Mouse (Mus musculus): ENCODE data around the gene Zfp212. TPM values are rescaled to one million over a fixed set of nuclear protein-coding genes. Genes with fewer than 3 reads are reported as not detected.

The Zfp212 gene
- polyA plus RNA-seq, 1 experiment from 2014 or later: 16.1 TPM

DNA sequence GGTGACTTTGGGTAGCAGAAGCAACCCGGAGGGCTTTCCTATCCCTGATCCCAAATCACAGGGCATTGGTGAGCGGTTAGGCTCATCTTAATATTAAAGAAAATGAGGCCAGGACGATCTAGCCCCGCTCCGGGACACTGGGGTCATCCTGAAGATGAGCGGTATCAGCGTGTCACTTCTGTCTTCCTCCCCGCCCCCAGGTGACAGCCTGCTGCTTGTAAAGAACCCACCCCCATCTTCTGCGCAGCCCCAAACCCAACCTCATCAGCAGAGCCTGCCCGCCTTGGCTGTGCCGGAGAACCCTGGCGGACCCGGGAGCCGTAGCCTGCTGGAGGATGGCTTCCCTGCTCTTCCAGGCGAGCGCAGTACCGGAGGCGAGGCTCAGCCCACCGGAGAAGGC is 15.9 kb upstream of the Zfp212 start:
- Histone ChIP-seq H3K27me3 (replicated peaks) (0 out of 2 replicates have a peak, but pooled peaks cover 4% of the 10 kb centered on the region), H3K4me1 (0 out of 2 replicates have a peak, but pooled peaks cover 2% of the 10 kb centered on the region), H3K27ac (replicated peaks) (no peak overlapping the region), H3K4me3 (replicated peaks) (no peak overlapping the region), H3K9ac (replicated peaks) (no peak overlapping the region), H3K4me2 (no peak overlapping the region), H3K36me3 (peaks cover 80% of the 10 kb centered on the region), H3K9me3 (replicated peaks) (no peaks in the 10 kb centered on the region)
- 39% methylated on average over 19 of the region's 19 CpGs for WGBS
- ATAC-seq (ENCODE audit: low FRiP score): no peak

DNA sequence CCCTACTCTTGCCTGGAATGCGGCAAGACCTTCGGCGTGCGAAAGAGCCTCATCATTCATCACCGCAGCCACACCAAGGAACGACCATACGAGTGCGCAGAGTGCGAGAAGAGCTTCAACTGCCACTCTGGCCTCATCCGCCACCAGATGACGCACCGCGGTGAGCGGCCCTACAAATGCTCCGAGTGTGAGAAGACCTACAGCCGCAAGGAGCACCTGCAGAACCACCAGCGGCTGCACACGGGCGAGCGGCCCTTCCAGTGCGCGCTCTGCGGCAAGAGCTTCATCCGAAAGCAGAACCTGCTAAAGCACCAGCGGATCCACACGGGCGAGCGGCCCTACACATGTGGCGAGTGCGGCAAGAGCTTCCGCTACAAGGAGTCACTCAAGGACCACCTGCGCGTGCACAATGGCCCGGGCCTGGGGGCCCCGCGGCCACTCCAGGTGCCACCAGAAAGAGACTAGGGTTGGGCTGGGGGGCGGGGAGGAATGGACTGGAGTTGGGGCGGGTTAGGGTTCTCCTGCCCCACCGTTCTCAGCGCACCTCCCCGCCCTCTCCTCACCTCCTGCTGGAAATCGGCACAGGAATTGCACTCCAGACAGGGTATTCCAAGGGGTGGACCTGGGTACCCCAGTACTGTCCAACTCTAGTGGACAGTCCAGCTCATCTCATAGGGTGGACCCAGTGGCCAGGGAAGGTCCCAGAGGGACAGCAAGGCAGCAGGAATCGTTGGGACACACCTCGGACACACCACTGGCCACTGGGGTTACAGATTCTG is 15.2 kb upstream of the Zfp212 start:
- 54% methylated on average over 44 of the region's 44 CpGs for WGBS
- ATAC-seq (ENCODE audit: low FRiP score): peak; percentile 28
- 0 out of 2 replicates have a peak, but pooled peaks cover 4% of the 10 kb centered on the region for H3K27me3 ChIP-seq (replicated peaks)
- no peak overlapping the region for H3K27ac ChIP-seq (replicated peaks)
- 0 out of 2 replicates have a peak, but pooled peaks cover 2% of the 10 kb centered on the region for H3K4me1 ChIP-seq
- H3K9me3 ChIP-seq (replicated peaks): no peaks in the 10 kb centered on the region
- H3K4me3 ChIP-seq (replicated peaks): no peak overlapping the region
- no peak overlapping the region for H3K9ac ChIP-seq (replicated peaks)
- H3K36me3 ChIP-seq: peaks cover 73% of the 10 kb centered on the region
- H3K4me2 ChIP-seq: no peak overlapping the region

DNA sequence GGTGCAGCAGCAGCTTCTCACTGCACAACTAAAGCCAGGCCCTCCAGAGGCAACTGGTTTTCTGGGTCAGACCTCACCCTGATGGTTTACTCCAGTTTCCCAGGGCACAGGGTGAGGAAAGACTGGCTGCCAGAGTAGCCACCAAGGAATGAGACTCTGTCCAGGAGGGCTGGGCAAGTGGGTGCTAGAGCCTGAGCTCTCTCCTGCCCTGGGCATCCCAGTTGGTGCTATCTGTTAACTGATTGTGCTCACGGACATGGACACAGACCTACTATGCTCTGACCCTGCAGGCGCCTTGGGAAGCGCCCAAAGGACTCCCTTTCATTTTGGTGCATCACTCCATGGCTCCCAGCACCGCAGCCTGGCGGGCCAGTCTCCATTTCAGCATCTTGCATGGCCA is 13.9 kb upstream of the Zfp212 start:
- Histone ChIP-seq H3K9me3 (replicated peaks) (no peaks in the 10 kb centered on the region), H3K4me1 (0 out of 2 replicates have a peak, but pooled peaks cover 2% of the 10 kb centered on the region), H3K27ac (replicated peaks) (no peak overlapping the region), H3K4me3 (replicated peaks) (no peak overlapping the region), H3K4me2 (no peak overlapping the region), H3K36me3 (peaks cover 60% of the 10 kb centered on the region), H3K27me3 (replicated peaks) (0 out of 2 replicates have a peak, but pooled peaks cover 4% of the 10 kb centered on the region), H3K9ac (replicated peaks) (no peak overlapping the region)
- WGBS: 95% methylated on average over 5 of the region's 5 CpGs
- no peak for ATAC-seq (ENCODE audit: low FRiP score)

DNA sequence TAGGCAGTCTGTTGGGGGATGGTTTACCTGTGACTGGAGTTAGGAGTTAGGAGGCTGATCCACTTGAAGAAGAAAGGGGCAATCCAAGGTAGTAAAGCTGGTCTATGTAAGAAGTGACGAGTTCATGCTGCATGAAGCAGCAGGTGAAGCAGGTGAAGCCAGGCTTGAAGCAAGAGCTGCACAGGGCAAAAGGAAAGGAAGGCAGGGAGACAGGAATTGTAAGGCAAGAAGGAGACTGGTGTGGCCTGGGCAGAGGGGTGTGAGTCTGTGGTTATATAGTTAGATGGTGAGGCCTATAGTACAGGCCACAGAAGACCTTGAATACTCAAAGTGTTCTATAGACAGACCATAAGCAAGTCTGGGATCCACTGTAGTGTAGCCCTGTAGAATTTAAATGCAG is 11.3 kb upstream of the Zfp212 start:
- ATAC-seq (ENCODE audit: low FRiP score): no peak
- 86% methylated on average over 1 of the region's 1 CpGs for WGBS
- H3K36me3 ChIP-seq: peaks cover 36% of the 10 kb centered on the region

GRCm38 (mm10) chr6:47911650-47912049 is 8.6 kb upstream of the Zfp212 start:
- Histone ChIP-seq H3K4me1 (no peaks in the 10 kb centered on the region), H3K4me2 (no peak overlapping the region), H3K4me3 (replicated peaks) (no peak overlapping the region), H3K9me3 (replicated peaks) (no peaks in the 10 kb centered on the region), H3K9ac (replicated peaks) (no peak overlapping the region), H3K36me3 (peaks cover 10% of the 10 kb centered on the region), H3K27me3 (replicated peaks) (no peaks in the 10 kb centered on the region), H3K27ac (replicated peaks) (no peak overlapping the region)
- 56% methylated on average over 1 of the region's 1 CpGs for WGBS
- no peak for ATAC-seq (ENCODE audit: low FRiP score)

More for the DNA sequence above, 11.3 kb upstream of the Zfp212 start:
- H3K9ac ChIP-seq (replicated peaks): no peak overlapping the region
- no peak overlapping the region for H3K4me3 ChIP-seq (replicated peaks)
- no peaks in the 10 kb centered on the region for H3K9me3 ChIP-seq (replicated peaks)
- no peaks in the 10 kb centered on the region for H3K4me1 ChIP-seq
- no peak overlapping the region for H3K4me2 ChIP-seq
- no peaks in the 10 kb centered on the region for H3K27me3 ChIP-seq (replicated peaks)
- H3K27ac ChIP-seq (replicated peaks): no peak overlapping the region

GRCm38 (mm10) chr6:47912991-47913390 is 7.3 kb upstream of the Zfp212 start:
- no peak for ATAC-seq (ENCODE audit: low FRiP score)
- H3K4me2 ChIP-seq: no peak overlapping the region
- no peak overlapping the region for H3K27ac ChIP-seq (replicated peaks)
- no peaks in the 10 kb centered on the region for H3K36me3 ChIP-seq
- no peak overlapping the region for H3K4me3 ChIP-seq (replicated peaks)
- no peaks in the 10 kb centered on the region for H3K27me3 ChIP-seq (replicated peaks)
- no peaks in the 10 kb centered on the region for H3K9me3 ChIP-seq (replicated peaks)
- 62% methylated on average over 3 of the region's 3 CpGs for WGBS
- no peaks in the 10 kb centered on the region for H3K4me1 ChIP-seq
- no peak overlapping the region for H3K9ac ChIP-seq (replicated peaks)

GRCm38 (mm10) chr6:47917051-47917450 is 3.2 kb upstream of the Zfp212 start:
- WGBS: 89% methylated on average over 5 of the region's 5 CpGs
- Histone ChIP-seq H3K4me2 (no peak overlapping the region), H3K4me1 (peaks cover 12% of the 10 kb centered on the region), H3K9ac (replicated peaks) (no peak overlapping the region), H3K9me3 (replicated peaks) (no peaks in the 10 kb centered on the region), H3K27me3 (replicated peaks) (no peaks in the 10 kb centered on the region), H3K27ac (replicated peaks) (no peak overlapping the region), H3K4me3 (replicated peaks) (no peak overlapping the region), H3K36me3 (no peaks in the 10 kb centered on the region)
- ATAC-seq (ENCODE audit: low FRiP score): no peak

GRCm38 (mm10) chr6:47918768-47919274 is 1.5 kb upstream of the Zfp212 start:
- H3K36me3 ChIP-seq: no peaks in the 10 kb centered on the region
- H3K4me2 ChIP-seq: no peak overlapping the region
- H3K9me3 ChIP-seq (replicated peaks): no peaks in the 10 kb centered on the region
- H3K27me3 ChIP-seq (replicated peaks): no peaks in the 10 kb centered on the region
- H3K9ac ChIP-seq (replicated peaks): no peak overlapping the region
- 80% methylated on average over 3 of the region's 3 CpGs for WGBS
- no peak overlapping the region for H3K27ac ChIP-seq (replicated peaks)
- peaks cover 20% of the 10 kb centered on the region for H3K4me1 ChIP-seq
- H3K4me3 ChIP-seq (replicated peaks): no peak overlapping the region
- no peak for ATAC-seq (ENCODE audit: low FRiP score)

GRCm38 (mm10) chr6:47919646-47920446 is 430 bp upstream of the Zfp212 start:
- Histone ChIP-seq H3K9me3 (replicated peaks) (no peaks in the 10 kb centered on the region), H3K4me3 (replicated peaks) (peak overlapping the region; percentile 97), H3K27me3 (replicated peaks) (no peaks in the 10 kb centered on the region), H3K36me3 (no peaks in the 10 kb centered on the region), H3K27ac (replicated peaks) (peak overlapping the region; percentile 97), H3K4me2 (peak overlapping the region; percentile 79), H3K9ac (replicated peaks) (peak overlapping the region; percentile 81; the same call in 1 of the 2 replicates), H3K4me1 (peaks cover 20% of the 10 kb centered on the region)
- 28% methylated on average over 11 of the region's 11 CpGs for WGBS
- ATAC-seq (ENCODE audit: low FRiP score): peak; percentile 51; the same call in 1 of the 2 replicates

DNA sequence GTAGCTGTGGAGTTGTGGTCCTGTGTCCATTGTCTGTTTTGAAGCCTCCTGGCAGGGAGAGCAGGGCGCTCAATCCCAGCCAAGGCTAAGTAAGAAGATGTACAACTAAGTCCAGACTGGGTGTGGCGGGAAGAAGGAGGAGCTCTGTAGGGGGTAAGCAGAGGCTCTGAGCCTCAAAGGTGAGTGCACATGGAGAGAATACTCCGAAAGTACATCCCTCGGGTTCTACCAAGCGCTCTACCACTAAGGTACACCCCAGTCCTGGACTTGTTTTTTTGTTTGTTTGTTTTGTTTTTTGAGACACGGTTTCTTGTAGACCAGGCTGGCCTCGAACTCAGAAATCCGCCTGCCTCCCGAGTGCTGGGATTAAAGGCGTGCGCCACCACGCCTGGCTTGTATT is 22.2 kb downstream of the Zfp212 start:
- Histone ChIP-seq H3K9me3 (replicated peaks) (no peaks in the 10 kb centered on the region), H3K4me2 (peak overlapping the region; percentile 76), H3K36me3 (peaks cover 6% of the 10 kb centered on the region), H3K4me3 (replicated peaks) (peak overlapping the region; percentile 42), H3K9ac (replicated peaks) (no peak overlapping the region), H3K27ac (replicated peaks) (no peak overlapping the region), H3K27me3 (replicated peaks) (no peaks in the 10 kb centered on the region), H3K4me1 (peaks cover 15% of the 10 kb centered on the region)
- ATAC-seq (ENCODE audit: low FRiP score): no peak
- 52% methylated on average over 12 of the region's 12 CpGs for WGBS

DNA sequence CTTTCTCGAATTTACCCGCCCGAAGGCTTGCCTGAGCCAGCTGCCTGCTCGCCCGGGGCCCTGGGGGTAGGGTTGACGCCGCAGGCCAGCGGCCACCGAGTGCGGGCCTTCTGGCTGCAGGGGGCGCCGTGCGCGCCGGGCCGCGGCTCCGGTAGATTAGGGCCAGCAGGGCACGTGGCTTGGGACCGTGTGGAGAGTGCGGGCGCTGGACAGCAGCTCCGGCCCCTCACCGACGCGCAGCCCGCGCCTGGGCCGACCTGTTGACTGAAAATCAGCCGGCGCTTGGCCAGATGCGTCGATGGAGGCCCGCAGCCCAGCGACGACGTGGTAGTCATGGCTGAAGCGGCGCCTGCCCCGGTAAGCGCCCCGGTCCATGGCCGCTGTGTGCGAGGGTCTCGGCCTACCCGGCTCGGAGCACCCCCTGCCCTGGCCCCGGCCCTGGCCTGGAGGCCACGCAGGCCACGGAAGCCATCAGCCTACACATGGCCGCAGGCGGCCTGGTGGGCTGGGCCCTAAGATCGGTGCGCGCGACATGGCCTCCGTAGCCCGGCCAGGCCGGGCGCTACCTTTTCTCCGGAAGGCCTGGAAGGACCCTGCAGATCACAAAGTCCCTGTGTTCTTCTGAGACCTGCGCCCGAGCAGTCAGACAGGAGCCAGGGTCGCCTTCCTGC is 22.9 kb downstream of the Zfp212 start:
- Histone ChIP-seq H3K4me3 (replicated peaks) (peak overlapping the region; percentile 42), H3K4me1 (peaks cover 15% of the 10 kb centered on the region), H3K9ac (replicated peaks) (peak overlapping the region; percentile 53), H3K27ac (replicated peaks) (no peak overlapping the region), H3K36me3 (peaks cover 6% of the 10 kb centered on the region), H3K27me3 (replicated peaks) (no peaks in the 10 kb centered on the region), H3K4me2 (peak overlapping the region; percentile 76), H3K9me3 (replicated peaks) (no peaks in the 10 kb centered on the region)
- WGBS: 9% methylated on average over 64 of the region's 64 CpGs
- ATAC-seq (ENCODE audit: low FRiP score): peak; percentile 77
